9 mouse cellular contexts compared by ENCODE assay signal in genomic region chr1:119419151-119420105, GRCm38 (mm10). TPM values are rescaled to one million over a fixed set of nuclear protein-coding genes. Genes with fewer than 3 reads are reported as not detected.
A peak's percentile ranks its signal among the peaks of the same experiment; 100 is the strongest.
DNase-seq lines count a peak whose midpoint lies in the region; ATAC-seq and TF ChIP-seq lines count a peak whose summit lies in the region.
"Had no signal": no experiment of that assay in that cellular context is flagged by ENCODE, and none has a peak within 500 bp of the region (broad histone marks: within the 10 kb centered on the region; RNA-seq: fewer than 3 reads in every experiment).

No protein-coding gene starts in this region.

- peaks cover 84% of the 10 kb centered on the region for H3K27me3 ChIP-seq in heart, embryonic 11.5 days (ENCODE audit: control insufficient read depth, insufficient read depth, low read length)
- H3K27me3 ChIP-seq in heart, postnatal 0 days (ENCODE audit: control insufficient read depth, insufficient read depth, low read length): peaks cover 79% of the 10 kb centered on the region
- H3K27me3 ChIP-seq in midbrain, embryonic 16.5 days (ENCODE audit: control insufficient read depth, insufficient read depth, low read depth, low read length): peaks cover 30% of the 10 kb centered on the region

- H3K9ac ChIP-seq in heart, embryonic 11.5 days (ENCODE audit: low read depth, low read length): no peak overlapping the region
- H3K9ac ChIP-seq in heart, postnatal 0 days (replicated peaks; ENCODE audit: low read depth, low read length): no peak overlapping the region
- peak overlapping the region; percentile 3 for H3K9ac ChIP-seq in midbrain, embryonic 16.5 days (ENCODE audit: low read depth, low read length)

- no peak for TF ChIP-seq EP300 in heart, postnatal 0 days (IDR thresholded peaks at IDR 0.05; ENCODE audit: low read depth)

- H3K27ac ChIP-seq in heart, embryonic 11.5 days (ENCODE audit: low read depth, low read length): no peak overlapping the region
- no peak overlapping the region for H3K27ac ChIP-seq in heart, postnatal 0 days (ENCODE audit: low read depth)
- H3K27ac ChIP-seq in midbrain, embryonic 16.5 days (ENCODE audit: low read length): peak overlapping the region; percentile 63; the same call in 1 of the 2 replicates
- H3K27ac ChIP-seq: macrophage had no signal

- TF ChIP-seq CTCF in heart, postnatal 0 days (IDR thresholded peaks at IDR 0.05; ENCODE audit: low read depth): no peak

- peaks cover 10% of the 10 kb centered on the region; the same call in 1 of the 2 replicates for H3K4me1 ChIP-seq in heart, embryonic 11.5 days (ENCODE audit: control insufficient read depth, insufficient read depth, low read length)
- H3K4me1 ChIP-seq in heart, postnatal 0 days (ENCODE audit: control insufficient read depth, insufficient read depth): 0 out of 2 replicates have a peak, but pooled peaks cover 7% of the 10 kb centered on the region
- H3K4me1 ChIP-seq in midbrain, embryonic 16.5 days (ENCODE audit: control insufficient read depth, insufficient read depth, low read length): peaks cover 21% of the 10 kb centered on the region

- 6% methylated on average over 29 of the region's 29 CpGs for WGBS in heart, embryonic 11.5 days (ENCODE audit: insufficient replicate concordance)
- 11% methylated on average over 29 of the region's 29 CpGs for WGBS in heart, postnatal 0 days
- 2% methylated on average over 29 of the region's 29 CpGs for WGBS in midbrain, embryonic 16.5 days

- no peak for ATAC-seq in heart, embryonic 11.5 days (replicated peaks; ENCODE audit: insufficient number of reproducible peaks, low FRiP score, low TSS enrichment)
- ATAC-seq in heart, postnatal 0 days (ENCODE audit: insufficient read depth, low read depth): no peak
- ATAC-seq in midbrain, embryonic 16.5 days: no peak
- no peak for ATAC-seq in monocyte, adult 5-6 weeks (replicated peaks; ENCODE audit: insufficient number of reproducible peaks, low FRiP score, low TSS enrichment, poor library complexity, severe bottlenecking)

- peak overlapping the region; percentile 99; the same call in 1 of the 2 replicates for H3K4me2 ChIP-seq in heart, embryonic 11.5 days
- H3K4me2 ChIP-seq in heart, postnatal 0 days (ENCODE audit: low read depth, low read length): peak overlapping the region; percentile 95
- H3K4me2 ChIP-seq in midbrain, embryonic 16.5 days (ENCODE audit: low read length): peak overlapping the region; percentile 98

- H3K36me3 ChIP-seq in heart, embryonic 11.5 days (ENCODE audit: control insufficient read depth, insufficient read depth, low read length): no peaks in the 10 kb centered on the region
- no peaks in the 10 kb centered on the region for H3K36me3 ChIP-seq in heart, postnatal 0 days (replicated peaks; ENCODE audit: control insufficient read depth, insufficient read depth, low read length)
- H3K36me3 ChIP-seq in midbrain, embryonic 16.5 days (ENCODE audit: control insufficient read depth, insufficient read depth, low read length): no peaks in the 10 kb centered on the region

- H3K9me3 ChIP-seq in heart, embryonic 11.5 days (replicated peaks; ENCODE audit: control insufficient read depth, low read length): no peaks in the 10 kb centered on the region
- H3K9me3 ChIP-seq in heart, postnatal 0 days (replicated peaks; ENCODE audit: control insufficient read depth, low read length): no peaks in the 10 kb centered on the region
- no peaks in the 10 kb centered on the region for H3K9me3 ChIP-seq in midbrain, embryonic 16.5 days (replicated peaks; ENCODE audit: control insufficient read depth, low read length, poor library complexity, severe bottlenecking)

- no peak for DNase-seq in heart, adult 11 months
- peak; percentile 48 for DNase-seq in Muller cell, postnatal 12 days (ENCODE audit: inconsistent ontology term)
- no peak for DNase-seq in heart, postnatal 0 days (ENCODE audit: low spot score)
- no peak for DNase-seq in spleen, adult 18-20 months
- DNase-seq in gastrocnemius, postnatal 10 days: no peak

- H3K4me3 ChIP-seq in heart, embryonic 11.5 days (ENCODE audit: low read depth, low read length): peak overlapping the region; percentile 63; the same call in 1 of the 2 replicates
- peak overlapping the region; percentile 15; the same call in 1 of the 2 replicates for H3K4me3 ChIP-seq in heart, postnatal 0 days (ENCODE audit: low read depth, low read length)
- peak overlapping the region; percentile 57 for H3K4me3 ChIP-seq in midbrain, embryonic 16.5 days (ENCODE audit: low read depth, low read length)

RNA-seq across cellular contexts. Expression of gene Inhbb, which starts 2.6 kb away (rescaled TPM):
- polyA plus RNA-seq in heart, embryonic 11.5 days (2014; fragmentation: Nextera tagmentation; extraction: Ambion mirVana): 0.06 and 0.13 TPM in 2 replicates
- 1.2 and 1.7 TPM in 2 replicates for total RNA-seq in heart, postnatal 0 days (2014; rRNA removed; ENCODE audit: low replicate concordance)
- polyA plus RNA-seq in heart, postnatal 0 days (2015; fragmentation: Nextera tagmentation; extraction: Ambion mirVana): 0.36 and 0.45 TPM in 2 replicates
- 1.8 and 1.9 TPM in 2 replicates for polyA plus RNA-seq in midbrain, embryonic 16.5 days (2015; fragmentation: Nextera tagmentation; extraction: Ambion mirVana)
- total RNA-seq in gastrocnemius, postnatal 10 days (2021): under 1 TPM; 0.42 to 0.72 TPM
- not detected in 3 replicates for total RNA-seq in monocyte, adult 5-6 weeks (2017)
